Mouse (Mus musculus) erythroblast, embryonic 14.5 days (primary cell): ENCODE data around the gene Ggta1.

ENCODE experiments used
- GATA1 ChIP-seq: IDR thresholded peaks from 2 replicates; pipeline ENCODE4 v1.6.1; 2012; ENCODE audit warnings: low read length, inconsistent platforms, mixed read lengths
- TAL1 ChIP-seq: IDR thresholded peaks from 3 replicates; pipeline ENCODE4 v1.6.1; 2012; ENCODE audit warnings: low read length, inconsistent platforms, mixed read lengths

DNA sequence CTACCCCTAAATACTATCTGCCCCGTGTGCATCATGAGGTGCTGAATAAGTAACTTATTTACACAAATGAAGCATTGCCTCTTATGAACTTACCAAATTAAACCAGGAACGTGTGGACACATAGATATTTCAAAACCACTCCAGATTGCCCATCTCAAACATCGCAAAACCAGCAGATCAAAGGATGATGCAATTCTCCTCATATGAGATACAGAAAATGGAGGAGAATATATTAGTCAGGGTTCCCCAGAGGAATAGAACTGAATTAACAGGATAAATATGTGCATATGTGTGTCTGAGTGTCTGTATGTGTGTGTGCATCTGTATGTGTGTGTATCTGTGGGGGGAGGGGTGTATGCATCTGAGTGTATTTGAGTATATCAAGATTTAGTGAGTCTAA lies 6.2 kb upstream of the Ggta1 start:
- TF ChIP-seq TAL1 (no peak), GATA1 (no peak)
